In genomic region chr9:68695496-68695969, GRCm38 (mm10) we compare ENCODE assay signal across 10 mouse cellular contexts. TPM values are rescaled to one million over a fixed set of nuclear protein-coding genes. Genes with fewer than 3 reads are reported as not detected.
DNase-seq lines count a peak whose midpoint lies in the region; ATAC-seq lines count a peak whose summit lies in the region.
"Had no signal": no experiment of that assay in that cellular context is flagged by ENCODE, and none has a peak within 500 bp of the region (broad histone marks: within the 10 kb centered on the region; RNA-seq: fewer than 3 reads in every experiment).

No protein-coding gene starts in this region.

- 53% methylated on average over 16 of the region's 16 CpGs for WGBS in kidney, embryonic 15.5 days
- WGBS in neural tube, embryonic 13.5 days: 37% methylated on average over 16 of the region's 16 CpGs

- H3K27ac ChIP-seq in kidney, embryonic 15.5 days: peak overlapping the region; percentile 0; the same call in 1 of the 2 replicates
- peak overlapping the region; percentile 61 for H3K27ac ChIP-seq in neural tube, embryonic 13.5 days (replicated peaks)
- H3K27ac ChIP-seq: liver, embryonic 14.5 days had no signal

- H3K4me1 ChIP-seq in kidney, embryonic 15.5 days: peaks cover 20% of the 10 kb centered on the region
- peaks cover 24% of the 10 kb centered on the region for H3K4me1 ChIP-seq in neural tube, embryonic 13.5 days (replicated peaks)

- DNase-seq in cerebellum, adult 18-20 months: peak; percentile 43 to 48
- DNase-seq in retina, postnatal 1 day: peak; percentile 95
- DNase-seq in retina, embryonic 14.5 days (ENCODE audit: low spot score): no peak
- no peak for DNase-seq in gastrocnemius, postnatal 14 days
- DNase-seq: right cerebral cortex, postnatal 25 days had no signal

- ATAC-seq in cerebellum, adult (ENCODE audit: insufficient number of reproducible peaks, low FRiP score, low TSS enrichment): no peak
- no peak for ATAC-seq in kidney, embryonic 15.5 days (replicated peaks; ENCODE audit: low FRiP score)
- 0 out of 2 replicates have a peak, but pooled peaks have one; percentile 19 for ATAC-seq in neural tube, embryonic 13.5 days (ENCODE audit: low read depth)
- ATAC-seq in inflammation-experienced regulatory T-cells, adult 6 months: no peak

- intact Hi-C loops in gastrocnemius, postnatal 14 days (cut with DNase I; ENCODE audit: low total_unique reads): no loop called here

- H3K27me3 ChIP-seq in kidney, embryonic 15.5 days: no peaks in the 10 kb centered on the region
- no peaks in the 10 kb centered on the region for H3K27me3 ChIP-seq in neural tube, embryonic 13.5 days

- H3K9ac ChIP-seq in kidney, embryonic 15.5 days: no peak overlapping the region
- no peak overlapping the region for H3K9ac ChIP-seq in neural tube, embryonic 13.5 days
- H3K9ac ChIP-seq: liver, embryonic 14.5 days had no signal

- no peak overlapping the region for H3K4me3 ChIP-seq in kidney, embryonic 15.5 days (replicated peaks)
- no peak overlapping the region for H3K4me3 ChIP-seq in neural tube, embryonic 13.5 days

- no peaks in the 10 kb centered on the region for H3K36me3 ChIP-seq in kidney, embryonic 15.5 days
- H3K36me3 ChIP-seq in neural tube, embryonic 13.5 days: no peaks in the 10 kb centered on the region

- no peak overlapping the region for H3K4me2 ChIP-seq in kidney, embryonic 15.5 days
- no peak overlapping the region for H3K4me2 ChIP-seq in neural tube, embryonic 13.5 days

- H3K9me3 ChIP-seq in kidney, embryonic 15.5 days (replicated peaks): no peaks in the 10 kb centered on the region
- no peaks in the 10 kb centered on the region for H3K9me3 ChIP-seq in neural tube, embryonic 13.5 days

RNA-seq across cellular contexts. Expression of gene Rora, which starts 41.9 kb away (rescaled TPM):
- 7.8 and 8.9 TPM in 2 replicates for polyA plus RNA-seq in kidney, embryonic 15.5 days (2015; fragmentation: Nextera tagmentation; extraction: Ambion mirVana)
- 10.9 and 11.1 TPM in 2 replicates for polyA plus RNA-seq in neural tube, embryonic 13.5 days (2015; fragmentation: Nextera tagmentation; extraction: Ambion mirVana)
- 10 to 100 TPM; 38.3 to 98.2 (median 52.9) TPM for polyA plus RNA-seq in inflammation-experienced regulatory T-cells, adult 6 months (2017; shearing (Covaris generic))
- total RNA-seq in gastrocnemius, postnatal 14 days (2021): 10 to 100 TPM; 46.0 to 53.4 TPM

Comparison
In these comparisons a context has a peak if more than half of its experiments do, and no peak if none do; other contexts are left out.
1. DNase-seq: peak in cerebellum, adult 18-20 months (2 of 2) and retina, postnatal 1 day (single experiment); none in retina, embryonic 14.5 days (single experiment) and gastrocnemius, postnatal 14 days (single experiment).